Mouse (Mus musculus) stomach, postnatal 0 days (tissue): ENCODE data around the gene Usp31.

Experiments
- CTCF ChIP-seq: IDR thresholded peaks from 2 replicates; pipeline ENCODE4 v1.5.1; 2016; ENCODE audit warnings: antibody characterized with exemption, low read depth, mild to moderate bottlenecking, moderate library complexity
- EP300 ChIP-seq: optimal IDR thresholded peaks from 2 replicates; pipeline ENCODE3; 2016; ENCODE audit warnings: antibody characterized with exemption

- no peak for TF ChIP-seq CTCF
- TF ChIP-seq EP300, result no peak
These were observed 5.1 kb downstream of the Usp31 start for GRCm38 (mm10) chr7:121701983-121702382.
